Mouse (Mus musculus) frontal cortex, adult 2 months (tissue): ENCODE results near the gene Brd7. TPM values are rescaled to one million over a fixed set of nuclear protein-coding genes. Genes with fewer than 3 reads are reported as not detected.

ENCODE experiments used
- DNase-seq, 2 experiments: peaks; one replicate each; pipeline ENCODE4 v3.0.0; 2022; ENCODE audit warnings: low spot score in 1 of 2; ENCODE audit errors: extremely low spot score in 1 of 2
- polyA plus RNA-seq: library from polyadenylated mRNA; depleted of rRNA; stranded (reverse); fragments of >200 nt; gene quantifications from 2 replicates; pipeline ENCODE4 v1.2.3, GENCODE M21; 2012

The Brd7 gene
- polyA plus RNA-seq, 1 experiment: 66.0 TPM

DNA sequence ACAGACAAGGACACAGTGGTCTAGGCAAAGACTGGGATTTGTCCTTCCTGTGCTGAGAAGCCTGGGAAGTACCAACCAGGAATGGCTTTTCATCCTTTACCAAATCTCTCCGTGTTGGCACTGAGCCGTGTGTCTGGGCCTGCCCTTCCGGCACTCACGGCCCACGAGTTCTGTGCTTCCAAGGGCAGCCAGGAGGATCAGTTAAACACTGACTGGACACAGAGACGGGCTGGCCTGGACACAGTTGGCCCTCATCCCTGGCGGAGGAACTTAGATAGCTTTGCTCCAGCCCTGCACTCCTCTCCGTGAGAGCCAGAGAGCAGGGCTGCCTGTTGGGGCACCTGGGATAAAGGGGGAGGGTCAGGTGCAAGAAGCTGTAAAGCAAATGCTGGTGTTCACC, 49.0 kb downstream of the Brd7 start:
- no peak for DNase-seq

DNA sequence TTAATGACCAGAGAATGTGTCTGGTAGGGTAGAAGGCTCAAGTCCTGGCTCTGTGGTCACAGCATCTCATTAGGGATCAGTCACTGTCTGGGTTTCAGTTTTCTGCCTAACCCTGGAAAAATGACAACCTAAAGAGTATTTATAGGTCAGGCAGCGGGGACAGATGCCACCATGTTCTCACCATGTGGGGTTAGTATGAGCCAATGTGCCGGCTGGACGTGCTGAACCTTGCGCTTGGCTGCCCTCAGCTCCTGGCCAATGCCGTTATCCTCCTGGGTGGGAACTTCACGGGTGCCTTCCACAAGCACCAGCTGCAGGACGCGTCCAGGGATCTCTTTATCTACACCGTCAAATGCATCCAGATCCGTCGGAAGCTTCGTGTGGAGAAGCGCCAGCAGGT, 51.7 kb downstream of the Brd7 start:
- no peak for DNase-seq

DNA sequence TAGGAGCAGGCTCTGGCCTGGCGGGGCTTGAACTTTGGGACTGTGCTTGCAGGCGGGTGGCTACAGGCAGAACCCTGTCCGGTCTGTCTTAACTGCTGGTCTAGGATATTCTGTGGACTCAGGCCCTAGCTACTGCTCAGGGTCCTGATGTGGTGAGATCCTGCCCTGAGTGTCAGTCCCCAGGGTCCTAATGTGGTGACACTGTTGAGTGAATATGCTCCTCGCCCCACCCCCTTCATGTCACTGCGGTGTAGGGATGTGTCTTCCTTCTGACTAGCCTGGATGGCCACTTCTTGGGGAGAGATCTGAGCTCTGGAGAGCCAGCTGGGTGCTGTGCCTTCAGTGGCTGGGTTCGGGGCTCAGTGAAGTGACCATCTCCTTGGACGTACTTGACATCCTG, 52.1 kb downstream of the Brd7 start:
- no peak for DNase-seq

DNA sequence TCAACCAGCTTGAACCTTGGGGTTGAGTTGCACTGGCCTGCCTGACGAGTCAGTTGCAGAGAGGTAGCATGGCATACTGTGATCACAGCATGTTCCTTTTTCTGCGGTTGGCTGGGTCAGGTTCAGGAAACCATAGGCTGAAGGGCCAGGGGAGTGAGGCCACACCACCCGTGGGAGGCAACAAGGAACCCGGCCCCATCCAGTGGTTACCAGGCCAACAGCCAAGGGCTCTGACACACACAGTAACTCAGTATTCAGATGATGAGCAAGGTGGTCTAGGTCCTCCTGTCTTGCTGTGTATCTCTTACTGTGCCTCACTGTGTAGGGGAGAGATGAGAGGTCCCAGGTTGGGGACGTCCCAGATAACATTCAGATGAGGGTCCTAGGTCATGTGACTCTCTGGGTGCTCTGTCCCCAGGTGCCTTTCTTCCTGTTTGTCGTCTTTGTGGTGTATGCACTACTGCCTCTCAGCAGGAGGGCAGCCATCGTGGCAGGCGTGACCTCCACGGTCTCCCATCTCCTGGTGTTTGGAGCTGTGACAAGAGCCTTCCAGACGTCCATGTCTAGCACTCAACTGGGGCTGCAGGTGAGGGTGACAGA, 52.6 kb downstream of the Brd7 start:
- no peak for DNase-seq

DNA sequence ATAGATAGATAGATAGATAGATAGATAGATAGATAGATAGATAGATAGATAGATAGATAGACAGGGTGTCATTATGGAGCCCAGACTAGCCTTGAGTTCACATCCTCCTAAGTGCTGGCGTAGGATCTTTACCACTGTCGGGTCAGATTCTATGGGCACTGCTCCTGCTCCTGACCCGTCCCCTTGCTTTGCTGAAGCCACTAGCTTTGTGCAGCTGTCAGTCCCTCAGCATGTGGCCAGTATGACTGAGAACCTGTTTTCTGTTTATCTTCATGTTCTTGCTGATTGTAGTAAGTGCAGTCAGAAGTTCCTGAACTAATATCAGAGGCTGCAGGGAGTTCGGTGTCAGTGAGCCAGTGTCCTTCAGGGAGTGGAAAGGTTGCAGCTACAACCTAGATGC, 54.3 kb downstream of the Brd7 start:
- DNase-seq: no peak

DNA sequence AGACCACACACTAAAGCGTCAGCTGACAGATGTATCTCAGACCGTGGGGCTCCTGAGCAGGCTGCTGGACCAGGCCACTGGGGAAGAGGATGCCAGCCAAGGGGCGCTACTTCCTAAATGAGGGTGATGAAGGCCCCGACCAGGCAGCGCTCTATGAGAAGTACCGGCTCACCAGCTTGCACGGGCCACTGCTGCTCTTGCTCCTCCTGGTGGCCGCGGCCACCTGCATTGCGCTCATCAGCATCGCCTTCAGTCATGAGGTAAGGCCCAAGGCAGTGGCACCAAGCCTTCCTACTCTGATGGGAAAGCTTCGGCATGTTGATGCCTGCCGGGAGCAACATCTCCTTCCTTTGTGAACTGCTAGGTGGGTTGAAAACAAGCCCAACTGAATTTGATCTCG, 55.5 kb downstream of the Brd7 start:
- no peak for DNase-seq

DNA sequence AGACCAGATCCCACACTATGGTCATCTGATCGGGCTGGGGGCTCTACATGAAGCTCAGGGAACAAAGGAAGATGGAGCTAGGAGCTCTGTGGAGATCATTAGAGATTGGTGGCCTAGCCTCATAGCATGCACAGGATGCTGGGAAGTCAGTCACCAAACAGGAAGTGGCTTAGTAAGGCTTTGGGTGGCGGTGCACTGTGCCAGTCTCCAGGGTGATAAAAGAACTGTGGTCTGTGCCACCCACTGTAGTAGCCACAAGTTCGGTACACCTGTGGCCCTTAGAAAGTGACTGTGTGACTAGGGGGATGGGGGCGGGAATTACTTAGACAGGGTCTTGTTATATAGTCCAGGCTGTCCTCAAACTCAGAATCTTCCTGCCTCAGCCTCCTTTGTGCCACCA, 56.2 kb downstream of the Brd7 start:
- DNase-seq: no peak

DNA sequence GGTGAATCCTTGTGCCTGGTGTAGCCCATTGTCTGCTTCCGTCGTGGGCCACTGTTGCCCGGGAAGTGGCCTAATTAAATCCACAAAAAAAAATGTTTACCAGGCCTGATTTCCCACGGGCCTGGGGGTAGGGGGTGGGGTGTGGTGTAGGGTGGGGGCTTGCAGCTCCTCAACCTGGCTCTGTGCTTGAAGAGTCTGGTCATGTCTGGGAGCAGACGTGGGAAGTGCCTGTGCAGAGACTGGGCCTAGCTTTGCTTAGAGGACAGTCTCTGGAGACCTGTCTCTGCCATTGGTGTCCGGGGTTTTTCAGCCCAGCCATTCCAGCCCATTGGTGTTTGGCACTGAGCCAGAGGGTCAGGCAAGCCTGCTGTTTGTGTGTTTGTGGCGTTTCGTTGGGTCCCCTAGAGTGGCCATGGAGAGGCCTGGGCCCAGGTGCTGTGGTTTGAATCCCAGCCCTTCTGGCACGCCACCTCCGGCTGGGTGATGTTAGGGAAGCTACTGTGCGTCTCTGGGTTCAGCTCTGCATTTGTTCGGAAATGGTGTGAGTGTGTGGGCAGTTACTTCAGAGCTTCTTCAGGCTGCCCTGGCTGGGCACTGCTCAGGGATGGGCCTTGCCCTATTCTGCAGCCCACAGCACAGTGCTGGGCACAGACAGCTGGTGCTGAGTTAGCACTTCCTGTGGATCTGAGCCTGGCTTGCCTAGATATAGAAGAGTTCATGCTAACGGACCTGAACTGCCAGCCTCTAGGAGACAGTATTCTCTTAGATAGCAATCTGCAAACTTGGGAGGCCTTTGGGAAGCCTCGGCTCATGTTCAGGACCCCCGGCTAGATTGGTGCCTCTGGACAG, 60.2 kb downstream of the Brd7 start:
- DNase-seq: no peak

DNA sequence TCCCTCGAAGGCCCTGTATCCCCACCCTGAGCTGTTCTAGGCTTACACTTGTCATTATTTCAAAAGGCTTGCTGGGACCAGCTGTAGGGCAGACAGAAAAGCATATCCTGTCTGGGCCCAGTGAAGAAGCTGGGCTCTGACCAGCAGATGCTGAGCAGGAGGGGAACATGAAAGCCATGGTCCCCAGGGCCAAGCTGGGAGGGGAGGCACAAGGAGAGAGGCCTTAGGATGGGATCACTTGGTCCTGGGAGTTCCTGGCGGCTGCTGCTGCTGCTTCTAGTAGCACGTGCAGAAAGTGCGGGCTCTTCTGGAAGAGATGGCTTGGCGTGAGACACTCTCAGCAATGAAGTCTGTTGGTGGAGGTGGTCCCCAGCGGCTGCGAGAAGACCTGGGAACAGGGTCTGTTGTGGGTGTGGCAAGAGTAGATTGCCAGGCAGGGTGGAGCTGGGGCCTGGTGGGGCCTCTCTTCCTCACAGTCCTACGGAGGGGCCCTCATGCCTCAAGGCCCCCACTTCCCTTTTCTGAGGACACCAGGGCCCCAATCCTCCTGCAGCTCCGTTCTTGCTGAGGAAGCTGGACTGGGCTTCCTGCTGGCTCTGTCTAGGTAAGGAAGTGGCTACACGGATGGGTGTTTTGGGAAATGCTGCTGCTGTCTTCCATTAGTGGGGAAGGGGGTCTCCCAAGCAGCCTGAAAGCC, 61.9 kb downstream of the Brd7 start:
- DNase-seq: no peak

DNA sequence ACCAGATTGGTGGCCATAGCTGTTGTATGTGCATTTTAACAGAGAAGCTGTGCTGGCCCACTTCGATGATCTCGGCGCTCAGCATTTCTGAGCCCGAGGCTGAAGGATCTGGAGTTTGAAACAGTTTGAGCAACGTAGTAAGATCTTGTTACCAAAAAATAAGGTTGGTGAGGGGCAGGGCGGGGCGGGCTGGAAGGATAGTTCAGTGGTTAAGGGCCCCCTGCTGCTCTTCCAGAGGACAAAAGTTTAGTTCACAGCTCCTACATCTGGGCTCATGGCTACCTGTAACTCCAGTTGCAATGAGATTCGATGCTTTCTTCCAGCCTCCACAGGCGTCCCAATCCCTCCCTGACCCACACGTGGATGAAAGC, 63.3 kb downstream of the Brd7 start:
- DNase-seq: no peak

DNA sequence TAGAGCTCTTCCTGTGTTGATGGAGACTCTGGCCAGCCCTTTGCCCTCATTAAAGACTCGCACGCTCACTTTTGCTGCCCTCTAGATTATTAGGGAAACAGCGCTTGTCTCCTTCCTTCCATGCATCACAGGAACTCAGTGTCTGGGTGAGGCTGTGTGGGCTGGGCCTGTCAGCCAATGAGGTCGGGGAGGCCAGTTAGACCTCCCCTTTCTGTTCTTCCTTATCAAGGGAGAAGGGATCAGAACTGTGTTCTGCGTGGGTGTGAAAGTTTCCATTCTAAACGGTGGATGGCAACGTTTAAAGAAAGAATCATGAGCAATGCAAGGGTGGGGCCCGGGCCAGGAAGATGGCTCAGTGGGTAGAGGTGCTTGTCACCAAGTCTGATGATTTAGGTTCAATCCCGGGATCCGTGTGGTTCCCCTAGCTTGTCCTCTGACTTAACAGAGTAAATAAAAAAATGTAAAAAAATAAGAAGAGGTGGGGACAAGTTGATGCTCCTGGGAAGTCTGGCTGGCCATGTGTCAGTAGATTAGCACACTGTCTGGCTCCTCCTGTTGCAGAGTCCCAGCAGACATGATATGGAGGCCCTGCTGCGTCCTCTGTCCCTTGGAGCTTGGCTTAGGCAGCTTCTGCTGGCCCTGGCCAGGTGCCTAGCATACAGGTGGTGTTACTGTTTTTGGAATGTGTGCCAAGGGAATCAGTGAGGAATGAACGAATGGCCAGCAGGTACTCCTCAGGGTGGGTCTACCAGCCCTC, 63.8 kb downstream of the Brd7 start:
- no peak for DNase-seq

DNA sequence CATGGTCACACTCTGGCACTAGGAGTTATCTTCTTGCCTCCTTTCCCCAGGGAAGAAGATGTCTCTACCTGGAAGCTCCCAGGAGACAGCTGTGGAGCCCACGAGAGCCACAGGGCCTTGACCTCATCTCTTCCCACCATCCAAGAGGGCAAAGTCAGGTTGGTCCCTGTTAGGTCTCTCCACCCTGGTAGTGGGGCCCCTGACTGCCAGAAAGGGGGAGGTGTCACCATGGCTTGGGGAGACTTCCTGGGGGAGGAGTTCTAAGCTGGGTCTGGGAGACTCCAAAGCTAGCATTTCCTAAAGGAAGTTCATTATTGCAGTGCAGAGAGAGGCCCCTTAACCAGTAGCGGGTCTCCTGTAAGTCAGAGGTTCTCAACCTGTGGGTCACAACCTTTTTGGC, 67.0 kb downstream of the Brd7 start:
- no peak for DNase-seq

DNA sequence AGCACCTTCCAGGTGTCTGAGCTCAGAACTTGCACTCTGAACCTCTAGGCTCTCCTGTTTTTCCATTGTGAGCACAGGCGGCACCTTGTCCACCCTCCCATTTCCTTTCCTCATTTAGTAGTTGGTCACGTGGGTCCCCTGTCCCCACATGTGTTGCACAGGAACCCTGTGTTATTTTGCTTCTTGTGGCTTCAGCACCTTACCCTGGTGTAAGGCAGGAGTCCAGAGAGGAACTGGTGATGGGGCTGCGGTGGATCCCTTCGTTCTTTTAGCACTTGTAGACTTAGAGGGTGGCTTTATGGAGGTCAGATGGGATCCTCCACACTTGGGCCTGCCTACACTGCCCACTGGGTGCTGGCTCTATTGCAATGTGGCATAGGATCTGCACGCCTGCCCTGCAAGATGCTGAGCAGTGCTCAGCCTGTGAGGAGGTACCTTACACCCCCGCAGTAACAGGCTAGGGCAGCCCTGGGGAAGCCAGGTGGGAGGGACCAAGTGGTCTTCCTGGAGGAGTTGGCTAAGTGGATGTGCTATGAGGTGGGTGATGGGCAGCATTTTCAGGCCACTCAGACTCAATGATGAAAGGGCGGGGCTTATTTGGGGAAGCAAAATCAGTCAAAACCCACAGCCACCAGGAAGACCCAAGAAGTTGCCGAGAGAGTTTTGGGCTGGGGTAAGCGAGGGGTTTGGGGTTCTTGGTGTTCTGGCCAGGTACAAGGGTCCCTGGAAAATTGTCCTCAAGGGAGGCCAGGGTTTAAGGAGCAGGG, 68.2 kb downstream of the Brd7 start:
- no peak for DNase-seq

DNA sequence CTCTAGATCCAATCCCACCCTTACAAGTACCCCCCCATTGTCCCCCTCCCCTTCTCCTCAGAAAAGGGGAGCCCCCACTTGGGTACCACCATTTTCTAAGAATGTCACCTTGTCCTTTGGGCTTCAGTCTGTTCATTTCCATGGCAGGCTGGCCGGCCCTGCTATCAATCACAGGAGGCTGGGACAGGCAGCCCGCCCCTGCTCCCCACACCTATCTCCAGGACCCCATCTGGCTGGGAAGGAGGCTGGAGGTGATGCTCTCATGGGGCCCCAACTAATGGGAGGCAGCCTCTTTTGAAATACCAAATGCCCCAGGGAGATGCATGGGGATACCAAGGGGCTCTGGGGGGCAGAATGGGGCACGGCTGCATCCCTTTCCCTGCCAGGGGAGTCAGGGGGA, 69.1 kb downstream of the Brd7 start:
- no peak for DNase-seq

DNA sequence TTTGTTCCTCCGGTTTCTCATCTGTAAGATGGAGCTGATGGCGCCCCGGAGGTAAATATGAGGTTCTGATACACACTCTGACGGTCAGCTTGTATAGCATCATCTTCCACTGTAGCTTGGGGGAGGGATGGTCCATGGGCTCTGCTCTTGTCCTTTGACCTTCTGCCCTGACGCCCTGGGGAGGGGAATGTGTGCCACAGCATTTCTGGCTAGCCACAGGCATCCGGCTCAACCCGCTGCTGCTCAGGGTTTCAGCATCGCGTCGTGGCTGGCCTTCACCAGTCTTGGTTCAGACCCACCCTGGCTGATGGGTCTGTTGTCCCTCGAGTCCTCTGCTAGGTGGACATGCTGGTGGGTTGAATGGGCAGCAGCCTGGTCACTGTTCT, 70.7 kb downstream of the Brd7 start:
- no peak for DNase-seq

DNA sequence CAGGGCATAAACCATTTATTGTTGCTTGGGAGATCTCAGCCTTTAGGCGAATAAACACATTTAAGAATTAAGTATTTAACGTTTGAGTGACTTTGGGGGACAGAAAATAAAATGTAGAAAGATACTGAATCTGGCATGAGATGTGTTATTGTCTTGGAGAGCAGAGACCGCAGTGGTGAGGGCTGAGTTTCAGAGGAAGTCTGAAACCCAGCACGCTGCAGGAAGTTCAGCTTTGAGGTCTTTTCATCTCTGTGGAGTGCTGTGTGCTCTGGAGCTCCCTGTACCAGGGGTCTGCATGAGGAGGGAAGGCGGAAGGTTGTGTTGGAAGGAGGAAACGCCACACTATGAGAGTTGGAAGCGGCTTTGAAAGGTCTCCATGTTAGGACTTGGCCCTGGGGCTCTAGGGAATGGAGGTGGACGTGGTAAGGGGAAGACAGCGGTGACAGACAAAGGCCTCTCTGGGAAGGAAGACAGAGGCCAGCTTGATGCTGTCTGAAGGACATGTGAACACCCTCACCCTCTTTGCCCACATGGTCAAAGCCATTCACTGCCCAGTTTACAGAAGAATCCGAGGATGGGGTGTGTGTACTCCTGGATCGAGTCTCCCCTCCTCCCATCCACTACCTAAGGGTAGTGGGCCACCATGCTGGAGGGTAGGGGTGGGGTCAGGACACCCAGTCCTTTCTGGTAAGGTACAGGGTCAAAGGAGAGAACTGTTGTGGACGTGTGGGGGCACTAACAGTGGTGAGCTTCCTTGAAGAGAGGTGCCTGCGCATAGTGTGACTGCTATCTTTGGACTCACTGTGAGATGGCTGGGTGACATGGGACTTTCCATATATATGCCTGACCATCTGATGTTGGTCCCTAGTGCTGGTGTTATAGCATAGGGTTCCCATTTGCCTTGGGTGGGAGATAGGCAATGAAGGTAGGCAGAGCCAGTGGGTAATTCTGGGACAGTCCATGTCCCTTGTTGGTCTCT, 71.4 kb downstream of the Brd7 start:
- no peak for DNase-seq

DNA sequence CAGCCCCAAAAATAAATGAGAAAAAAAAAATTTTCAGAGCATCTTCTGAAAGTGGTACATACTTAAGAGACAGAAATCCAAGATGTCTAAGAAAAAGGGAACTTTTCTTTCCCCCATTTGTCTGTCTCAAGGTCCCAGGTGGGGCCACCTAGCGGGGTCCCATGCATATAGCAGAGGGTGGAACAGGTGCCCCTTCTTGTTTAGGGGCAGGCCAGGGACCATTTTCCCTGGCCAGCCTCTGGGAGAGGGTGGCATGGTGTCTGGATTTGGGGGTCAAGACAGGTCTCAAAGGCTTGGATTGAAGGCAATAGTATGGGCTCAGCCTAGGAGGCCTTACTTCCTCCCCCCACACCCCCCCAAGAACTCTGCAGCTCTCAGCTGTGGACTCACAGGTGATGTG, 72.1 kb downstream of the Brd7 start:
- DNase-seq: no peak

DNA sequence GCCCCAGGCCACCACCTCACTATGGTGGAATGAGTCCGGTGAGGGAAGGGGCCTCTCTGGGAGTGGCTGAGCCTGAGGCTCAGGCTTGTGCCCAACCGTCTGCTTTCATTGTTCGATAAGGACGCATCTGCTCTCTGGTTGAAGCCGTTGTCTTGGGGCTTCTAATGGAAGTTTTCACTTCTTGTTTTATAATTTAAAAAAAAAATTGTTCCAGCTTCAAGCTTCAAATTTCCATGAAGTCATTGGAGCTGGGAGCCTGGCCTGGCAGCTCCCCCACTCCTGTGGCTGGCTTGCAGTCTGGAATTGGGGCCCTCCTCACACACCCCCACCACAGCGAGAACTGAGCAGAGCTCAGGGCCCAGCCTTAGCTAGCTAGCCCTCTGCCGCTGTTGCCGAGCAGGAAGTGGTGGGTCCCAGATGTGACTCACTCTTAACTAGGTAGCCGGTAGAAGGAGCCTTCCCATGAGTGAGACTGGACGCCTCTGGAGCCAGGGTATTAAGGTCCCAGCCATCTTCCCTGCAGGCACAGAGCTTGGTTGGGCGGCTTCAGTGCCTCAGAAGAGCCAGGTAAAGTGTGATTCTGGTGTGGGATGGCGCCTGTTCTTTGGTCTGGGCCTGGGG, 73.3 kb downstream of the Brd7 start:
- DNase-seq: no peak

DNA sequence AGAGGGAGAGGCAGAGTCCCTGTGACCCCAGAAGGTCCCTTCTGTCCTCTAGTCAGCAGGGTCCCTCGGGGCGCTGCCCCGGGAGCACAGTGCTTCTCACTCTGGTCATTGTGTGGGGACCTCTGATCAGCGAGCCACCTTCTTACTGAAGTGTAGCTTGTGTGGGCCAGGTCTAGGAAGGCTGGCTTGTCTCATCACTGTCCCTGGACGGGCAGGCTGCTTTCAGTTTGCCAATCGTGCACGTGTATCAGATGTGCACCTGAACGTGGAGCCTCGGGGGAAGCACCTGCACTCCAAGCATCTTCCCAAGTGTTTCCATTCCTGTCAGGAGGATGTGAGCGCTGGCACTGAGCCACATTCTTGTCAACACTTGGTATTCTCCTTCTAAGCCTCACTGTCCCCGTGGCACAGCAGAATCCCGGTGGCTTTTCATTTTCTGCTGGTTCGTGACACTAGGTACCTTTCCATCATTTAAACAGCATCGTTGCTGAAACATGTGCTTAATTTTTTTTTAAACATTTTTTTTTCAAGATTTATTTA, 75.5 kb downstream of the Brd7 start:
- no peak for DNase-seq
